Mouse (Mus musculus): ENCODE measurements at regions not wholly inside any gene's neighbourhood (a gene's known extent, or its start where the extent isn't known, plus 50 kb on each side); places are given as distances from the start of the nearest gene placed in this dataset.

GRCm38 (mm10) chr11:89209072-89209471, 93.1 kb downstream of the Nog start:
- TF ChIP-seq MAFK (IDR thresholded peaks at IDR 0.05; ENCODE audit: insufficient read depth, low read depth, low read length) = no peak
- no peak for TF ChIP-seq ZNF384 (IDR thresholded peaks at IDR 0.05; ENCODE audit: low read depth, low read length)
- no peak for TF ChIP-seq CHD2 (IDR thresholded peaks at IDR 0.05; ENCODE audit: low read depth, low read length)
